25 mouse cellular contexts compared by ENCODE assay signal in the genomic region with DNA sequence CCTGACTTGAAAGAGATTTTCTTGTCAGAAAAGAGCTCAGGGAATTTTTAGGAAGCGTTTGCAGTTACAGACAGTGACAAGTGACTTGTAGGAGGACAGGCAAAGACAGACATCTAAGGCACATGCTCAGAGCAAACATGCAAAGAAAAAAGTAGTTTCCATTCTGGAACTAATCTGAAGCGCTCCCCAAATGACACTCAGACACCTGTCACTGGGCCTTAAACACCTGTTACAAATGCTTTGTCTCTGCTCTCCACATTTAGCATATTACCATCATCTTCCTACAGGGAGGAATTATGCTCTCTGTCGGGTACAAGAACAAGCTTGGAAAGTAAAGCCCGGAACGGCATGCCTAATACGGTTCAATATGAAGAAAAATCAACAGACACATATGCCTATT.
"Had no signal": no experiment of that assay in that cellular context is flagged by ENCODE, and none has a peak within 500 bp of the region (broad histone marks: within the 10 kb centered on the region; RNA-seq: fewer than 3 reads in every experiment).

No protein-coding gene starts in this region.

- H3K4me3 ChIP-seq: gastrocnemius, adult 2 months; heart, embryonic 10.5 days; heart, embryonic 12.5 days; hindbrain, embryonic 10.5 days; hindbrain, embryonic 12.5 days; intestine, embryonic 15.5 days; kidney, embryonic 15.5 days; left cerebral cortex, adult 2 months; limb, embryonic 15.5 days; liver, embryonic 12.5 days had no signal

- H3K4me1 ChIP-seq: heart, embryonic 10.5 days; heart, embryonic 12.5 days; hindbrain, embryonic 10.5 days; hindbrain, embryonic 12.5 days; intestine, embryonic 15.5 days; kidney, embryonic 15.5 days; limb, embryonic 15.5 days; liver, embryonic 12.5 days had no signal

- H3K4me2 ChIP-seq: heart, embryonic 12.5 days; hindbrain, embryonic 12.5 days; hindbrain, embryonic 14.5 days; intestine, embryonic 15.5 days; kidney, embryonic 15.5 days; limb, embryonic 15.5 days; liver, embryonic 12.5 days had no signal

- DNase-seq: gastrocnemius, adult 2 months; gastrocnemius, postnatal 10 days; gastrocnemius, postnatal 25 days; heart, adult 18-20 months; heart, postnatal 10 days; heart, postnatal 4 days; kidney, adult 11 months; kidney, adult 2 months; kidney, adult 9 months; kidney, postnatal 14 days; kidney, postnatal 36 days had no signal

- ATAC-seq: hindbrain, embryonic 16.5 days; inflammation-experienced regulatory T-cells, adult 6 months; intestine, embryonic 15.5 days; liver, embryonic 12.5 days had no signal

- H3K27ac ChIP-seq: gastrocnemius, adult 2 months; heart, embryonic 10.5 days; hindbrain, embryonic 10.5 days; hindbrain, embryonic 12.5 days; hindbrain, embryonic 14.5 days; intestine, embryonic 15.5 days; kidney, embryonic 15.5 days; kidney, postnatal 0 days; left cerebral cortex, adult 2 months; limb, embryonic 15.5 days; liver, embryonic 12.5 days; liver, embryonic 14.5 days had no signal

- H3K27me3 ChIP-seq: heart, embryonic 12.5 days; hindbrain, embryonic 12.5 days; intestine, embryonic 15.5 days; kidney, embryonic 15.5 days; limb, embryonic 15.5 days; liver, embryonic 12.5 days had no signal

- H3K9me3 ChIP-seq: heart, embryonic 10.5 days; heart, embryonic 12.5 days; hindbrain, embryonic 10.5 days; hindbrain, embryonic 12.5 days; intestine, embryonic 15.5 days; kidney, embryonic 15.5 days; limb, embryonic 15.5 days had no signal

- H3K9ac ChIP-seq: heart, embryonic 12.5 days; hindbrain, embryonic 12.5 days; hindbrain, embryonic 14.5 days; intestine, embryonic 15.5 days; kidney, embryonic 15.5 days; limb, embryonic 15.5 days; liver, embryonic 12.5 days; liver, embryonic 14.5 days had no signal
